Mouse (Mus musculus) cerebellum, adult (tissue): Measurements from ENCODE around the gene Sorcs2.

Source experiments
- ATAC-seq: cut with Nextera tagmentation; 2 replicates; pipeline ENCODE4 v1.9.2; 2017; ENCODE audit warnings: mild to moderate bottlenecking, moderate library complexity, mixed read lengths; ENCODE audit not compliant: insufficient number of reproducible peaks, low FRiP score, low TSS enrichment

Sorcs2 gene

DNA sequence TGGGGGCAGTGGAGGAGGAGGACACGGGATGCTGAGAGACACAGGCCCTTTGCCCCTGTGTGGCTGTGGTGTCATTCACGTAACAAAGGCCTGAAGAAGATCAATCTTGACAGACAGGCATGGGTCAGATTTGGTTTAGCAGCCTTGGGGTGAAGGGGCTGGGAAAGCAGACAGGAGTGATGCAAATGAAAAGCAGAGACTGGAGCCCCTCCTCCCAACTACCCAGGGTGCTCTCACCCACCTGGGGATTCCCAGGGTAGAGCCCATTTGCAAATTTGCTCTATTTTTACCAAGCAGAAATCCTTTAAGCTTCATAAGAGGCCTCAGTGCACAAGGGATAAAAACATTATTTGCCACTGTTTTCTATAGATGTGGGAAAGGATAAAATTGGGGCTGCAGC lies 253.4 kb downstream of the Sorcs2 start:
- no peak for ATAC-seq

DNA sequence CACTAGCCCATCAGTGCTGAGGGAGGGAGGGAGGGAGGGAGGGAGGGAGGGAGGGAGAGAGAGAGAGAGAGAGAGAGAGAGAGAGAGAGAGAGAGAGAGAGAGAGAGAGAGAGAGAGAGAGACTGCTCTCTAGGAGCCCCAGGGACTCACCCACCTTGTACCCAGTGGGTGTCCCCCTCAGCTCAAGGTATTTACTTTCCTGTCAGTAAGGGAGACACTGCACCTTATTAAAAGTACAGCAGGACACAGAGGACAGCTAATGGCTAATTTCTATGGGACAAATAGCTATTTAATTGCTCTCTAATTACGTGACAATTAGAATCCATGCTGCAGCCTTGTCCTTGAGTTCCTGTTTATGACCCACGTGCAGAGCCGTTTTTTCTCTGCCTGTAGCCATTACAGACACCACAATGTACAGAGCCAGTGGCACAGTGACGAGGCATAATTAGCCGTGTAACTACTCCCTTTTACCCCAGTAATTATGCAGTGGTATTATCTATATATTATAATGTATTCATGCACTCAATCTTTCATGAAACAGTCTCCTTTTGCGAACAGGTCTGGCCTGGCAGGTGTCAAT lies 256.2 kb downstream of the Sorcs2 start:
- ATAC-seq, result no peak

DNA sequence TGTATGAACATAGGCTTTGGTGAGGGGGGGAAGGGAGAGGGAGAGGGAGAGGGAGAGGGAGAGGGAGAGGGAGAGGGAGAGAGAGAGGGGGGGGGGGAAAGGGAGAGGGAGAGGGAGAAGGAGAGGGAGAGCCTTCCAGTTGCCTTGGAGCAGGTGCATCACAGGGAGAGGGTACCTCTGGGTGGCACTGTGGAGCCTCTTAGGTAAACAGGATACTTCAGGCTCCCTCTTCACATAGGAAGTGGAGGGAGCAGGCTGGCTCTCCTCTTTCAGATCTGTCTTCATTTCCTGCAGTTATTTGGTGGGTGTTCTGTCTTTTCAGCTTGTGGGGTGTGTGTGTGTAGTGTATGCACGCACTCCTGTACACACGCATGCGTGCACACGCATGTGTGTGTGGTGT lies 256.8 kb downstream of the Sorcs2 start:
- ATAC-seq, result no peak

DNA sequence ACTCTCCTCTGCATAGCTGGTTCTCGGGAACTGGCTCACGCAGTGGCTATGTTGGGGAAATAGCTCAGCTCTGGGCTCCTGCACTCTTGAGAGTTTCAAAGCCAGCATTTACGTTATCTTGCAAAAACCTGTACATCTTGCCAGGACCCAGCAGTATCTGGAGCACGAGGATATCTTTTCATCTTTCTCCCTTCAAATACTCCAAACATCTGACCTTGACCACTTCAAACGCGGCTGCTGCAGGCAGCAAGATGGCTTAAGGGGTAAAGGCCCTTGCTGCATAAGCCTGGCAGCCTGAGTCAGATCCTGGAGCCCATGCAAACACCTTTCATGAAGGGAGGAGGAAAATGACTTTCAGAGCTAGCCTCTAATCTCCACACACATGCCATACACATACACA lies 258.2 kb downstream of the Sorcs2 start:
- ATAC-seq, result no peak

DNA sequence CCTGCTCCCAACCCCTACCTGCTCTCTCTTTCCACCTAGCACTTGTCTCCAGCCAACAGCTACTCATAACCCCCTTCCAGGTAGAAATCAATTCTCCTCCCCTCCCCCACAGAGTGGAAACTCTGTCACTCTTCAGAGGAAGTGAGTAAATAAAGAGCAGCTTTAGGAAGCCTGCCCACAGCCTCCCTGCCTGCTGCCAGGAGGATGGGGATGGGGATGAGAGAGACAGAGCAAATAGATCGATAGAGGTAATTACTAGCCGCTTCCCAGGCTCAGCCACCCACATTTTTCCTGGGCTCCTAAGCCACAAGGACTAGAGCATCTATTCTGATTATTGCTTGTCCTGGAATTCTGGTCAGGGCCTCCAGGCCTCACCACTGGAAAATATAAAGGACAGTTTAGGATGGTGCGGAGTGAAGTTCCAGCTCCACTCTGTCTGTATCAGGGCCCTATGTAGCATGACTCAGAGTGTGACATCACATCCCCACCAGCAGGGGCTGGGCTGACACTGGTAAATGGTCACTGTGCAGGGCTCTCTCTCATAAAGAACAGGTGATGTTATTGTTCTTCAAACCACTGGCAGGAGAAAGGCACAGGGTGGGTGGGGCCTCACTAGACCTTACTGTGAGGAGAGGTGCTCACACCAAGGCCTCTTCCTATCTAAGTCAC lies 261.9 kb downstream of the Sorcs2 start:
- ATAC-seq, result no peak

DNA sequence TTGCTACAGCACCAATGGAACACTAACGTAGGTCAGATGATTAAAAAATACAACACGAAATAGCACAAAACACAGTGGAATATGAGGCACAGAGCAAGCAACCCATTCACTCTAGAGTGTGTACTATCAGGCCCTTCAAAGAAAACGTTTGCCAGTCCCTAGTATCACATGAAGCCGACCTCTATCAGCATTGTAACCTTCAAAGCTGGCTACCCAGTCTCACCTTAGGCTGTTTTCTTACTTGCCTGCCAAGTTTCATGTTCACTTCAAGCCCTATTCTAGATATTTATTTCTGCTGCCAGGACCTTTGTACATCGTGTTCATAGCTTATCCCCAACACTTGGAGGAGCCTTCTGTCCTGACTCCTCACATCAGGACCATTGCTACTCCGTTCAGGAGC lies 263.6 kb downstream of the Sorcs2 start:
- ATAC-seq, result no peak

DNA sequence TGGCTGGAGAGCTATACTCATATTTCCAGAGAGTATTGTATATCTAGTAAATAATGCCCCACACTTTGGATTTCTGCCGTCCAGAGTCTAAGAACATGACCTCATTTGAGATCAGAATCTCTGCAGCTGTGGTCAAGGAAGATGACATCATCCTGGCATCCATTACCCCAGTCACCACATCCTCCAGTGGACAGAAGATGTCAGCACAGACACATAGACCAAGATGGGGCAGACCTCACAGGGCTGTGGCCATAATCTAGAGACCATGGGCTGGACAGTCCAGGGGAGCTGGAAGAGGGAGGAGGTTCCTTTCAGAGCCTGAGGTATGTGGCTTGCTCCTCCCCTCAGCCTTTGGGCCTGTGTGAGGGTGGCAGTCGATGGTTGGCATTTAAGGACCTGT lies 264.0 kb downstream of the Sorcs2 start:
- no peak for ATAC-seq

DNA sequence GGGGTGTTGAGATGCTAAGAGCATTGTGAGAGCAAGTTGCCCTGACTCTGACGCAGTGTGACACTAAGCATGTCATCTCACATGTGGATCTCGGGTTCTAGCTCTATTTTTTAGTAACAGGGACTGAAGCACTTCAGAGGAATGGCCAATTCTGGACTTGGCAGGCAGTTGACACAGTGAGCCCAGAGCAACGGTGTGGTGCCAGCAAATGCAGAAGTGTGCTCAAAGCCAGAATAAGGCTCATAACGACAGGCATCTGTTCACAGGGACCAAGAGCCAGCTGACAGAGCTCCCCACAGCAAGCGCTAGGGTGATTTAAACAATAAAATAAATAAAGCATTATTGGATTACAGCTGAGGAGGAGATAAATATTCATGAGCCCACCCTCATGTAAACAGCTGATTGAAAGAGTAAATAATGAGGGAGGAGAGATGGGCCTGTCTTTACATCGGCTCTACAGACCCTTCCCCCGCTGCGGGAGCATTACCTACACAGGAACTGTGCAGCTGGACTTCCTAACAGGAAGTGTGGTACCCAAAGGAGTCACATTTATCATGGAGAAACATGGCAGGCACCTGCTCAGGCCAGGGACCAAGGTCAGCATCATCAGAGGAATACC lies 267.4 kb downstream of the Sorcs2 start:
- ATAC-seq, result no peak

DNA sequence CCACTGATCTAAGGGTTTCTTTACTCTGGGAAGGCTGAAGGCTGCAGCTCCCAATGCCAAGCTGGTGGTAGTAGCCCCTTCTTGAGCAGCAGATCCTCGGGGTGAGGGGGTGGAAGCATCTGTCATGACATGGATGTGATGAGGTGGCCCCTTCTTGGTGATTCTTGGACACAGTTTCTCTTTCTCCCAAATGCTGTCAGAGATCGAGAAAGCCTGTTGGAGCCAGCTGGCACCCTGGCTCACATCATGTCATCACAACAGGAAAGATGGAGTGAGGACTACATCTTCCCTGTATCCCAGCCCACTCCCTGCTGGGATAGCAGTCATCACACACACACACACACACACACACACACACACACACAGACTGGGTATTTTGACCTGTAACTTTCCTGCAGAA lies 268.3 kb downstream of the Sorcs2 start:
- ATAC-seq, result no peak

DNA sequence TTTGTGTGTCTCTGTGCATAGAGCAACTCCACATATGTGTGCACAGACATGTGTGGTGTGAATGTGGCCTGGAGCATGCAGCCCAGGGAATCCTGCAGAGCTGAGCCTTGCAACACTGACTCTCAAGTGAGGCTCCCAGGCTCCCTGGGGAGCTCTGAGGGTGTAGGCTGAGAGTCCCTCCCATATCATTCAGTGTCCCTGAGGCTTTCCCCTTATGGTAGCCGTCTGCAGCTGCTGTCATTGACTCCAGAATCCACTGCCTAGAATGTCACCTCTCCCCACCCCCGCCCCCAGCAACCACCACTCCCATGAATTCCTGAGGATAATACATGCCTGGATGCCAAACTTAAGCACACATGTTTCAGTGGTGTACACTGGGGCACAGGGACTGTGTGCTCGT lies 269.4 kb downstream of the Sorcs2 start:
- no peak for ATAC-seq

DNA sequence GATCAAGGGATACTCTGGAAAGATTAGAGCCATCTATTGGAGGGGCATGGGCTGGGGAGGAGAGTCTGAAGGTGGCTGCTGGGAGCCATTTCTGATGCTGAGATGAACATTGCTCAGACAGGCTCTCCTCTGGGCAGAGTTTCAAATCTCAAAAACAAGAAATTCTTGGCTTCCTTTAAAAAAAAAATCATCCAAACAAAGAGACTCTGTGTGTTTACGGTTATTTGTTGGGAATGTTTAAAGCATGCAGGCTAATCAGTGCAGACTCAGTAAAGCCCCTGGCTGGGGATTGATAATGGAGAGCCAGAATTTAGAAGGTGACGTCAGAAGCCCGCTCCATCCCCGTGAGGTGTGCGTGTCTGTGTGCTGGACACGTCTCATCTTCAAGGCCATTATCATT lies 272.9 kb downstream of the Sorcs2 start:
- no peak for ATAC-seq

DNA sequence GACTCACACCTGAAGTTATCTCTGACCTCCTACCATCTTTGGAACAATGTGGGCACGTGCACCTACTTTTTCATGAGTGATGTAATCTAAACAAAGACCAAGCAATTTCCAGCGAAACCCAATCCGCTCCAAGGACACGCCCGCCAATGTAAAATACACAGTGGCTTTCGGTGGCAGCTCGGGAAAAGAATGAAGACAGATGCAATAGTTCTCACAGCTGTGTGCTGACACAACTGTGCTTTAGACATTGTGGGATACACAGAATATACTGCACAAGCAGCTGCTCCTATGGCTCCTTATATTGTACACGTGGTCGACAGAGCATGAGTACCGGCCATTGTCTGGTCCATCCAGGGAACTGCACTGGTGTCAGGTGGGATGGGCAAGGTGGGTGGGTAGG lies 275.0 kb downstream of the Sorcs2 start:
- no peak for ATAC-seq

DNA sequence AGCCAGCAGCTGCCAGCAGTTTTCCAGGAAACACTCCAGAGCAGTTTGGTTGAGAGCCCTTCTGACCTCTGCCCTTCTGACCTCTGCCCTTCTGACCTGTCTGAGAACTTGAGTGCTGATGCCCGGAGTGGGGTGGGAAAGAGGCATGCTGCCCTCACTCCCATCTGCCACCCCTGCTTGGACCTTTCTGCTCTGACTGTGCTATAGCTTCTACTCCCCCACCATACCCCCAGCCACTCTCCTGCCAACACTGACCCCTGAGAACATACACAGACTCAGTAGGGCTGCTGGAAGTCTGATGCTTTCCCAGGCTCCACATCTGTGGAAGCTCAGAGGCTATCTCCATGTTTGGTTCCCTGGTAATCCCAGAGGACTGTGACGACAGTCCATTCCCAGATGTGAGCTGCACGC lies 277.0 kb downstream of the Sorcs2 start:
- no peak for ATAC-seq

DNA sequence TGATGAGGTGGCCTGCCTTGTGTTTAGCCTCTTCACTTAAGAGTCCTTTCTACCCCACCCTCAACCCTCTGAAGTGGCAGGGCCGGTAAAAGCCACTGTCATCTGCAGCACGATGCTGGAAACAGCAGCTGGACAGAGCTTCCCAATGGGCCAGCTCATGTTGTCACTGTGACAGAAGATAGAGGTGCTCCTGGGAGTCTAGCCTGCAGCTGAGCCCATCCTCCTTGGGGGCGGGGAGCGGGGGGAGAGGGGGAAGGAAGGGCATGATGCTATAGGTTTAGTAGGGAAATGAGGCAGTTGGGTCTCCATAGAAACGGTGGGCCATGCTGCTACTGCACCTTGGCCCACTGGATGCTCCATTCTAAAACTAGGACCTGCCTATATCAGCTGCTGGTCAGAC lies 279.9 kb downstream of the Sorcs2 start:
- ATAC-seq, result no peak

DNA sequence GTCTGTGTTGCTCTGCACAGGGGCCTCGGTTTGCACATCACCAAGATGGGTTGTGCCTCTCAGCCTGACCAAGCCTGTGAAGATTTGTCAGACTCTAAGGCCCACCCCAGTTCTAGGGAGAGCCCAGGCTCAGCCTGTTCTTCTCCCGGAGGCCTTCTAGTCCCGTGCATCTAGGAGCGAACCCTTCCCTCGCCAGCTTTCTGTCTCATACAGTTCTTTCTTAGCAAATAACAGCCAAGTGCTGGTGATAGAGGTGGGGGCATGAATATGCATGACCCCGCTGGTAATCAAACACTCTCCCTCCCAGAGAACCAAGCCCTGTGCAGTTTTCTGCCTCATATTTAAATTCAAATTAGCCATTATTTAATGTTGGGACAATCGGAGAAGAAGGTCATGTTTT lies 282.4 kb downstream of the Sorcs2 start:
- ATAC-seq, result no peak

DNA sequence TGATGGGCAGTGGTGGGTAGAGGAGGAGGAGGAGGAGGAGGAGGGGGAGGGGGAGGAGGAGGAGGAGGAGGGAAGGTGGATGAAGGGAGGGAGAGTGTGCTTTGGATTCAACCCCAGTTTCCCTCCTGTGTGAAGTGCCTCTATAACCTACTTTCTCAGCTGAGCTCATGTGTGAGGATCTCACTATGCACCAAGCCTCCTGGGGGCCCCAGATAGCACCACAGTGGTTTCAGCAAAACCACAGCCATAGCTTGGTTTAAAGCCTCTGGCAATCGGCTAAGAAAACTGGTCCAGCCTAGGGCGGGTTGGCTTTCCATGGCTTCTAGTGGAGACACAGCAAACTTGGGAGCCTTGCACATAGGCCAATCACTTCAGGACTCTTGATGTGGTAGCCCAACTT lies 284.2 kb downstream of the Sorcs2 start:
- no peak for ATAC-seq

DNA sequence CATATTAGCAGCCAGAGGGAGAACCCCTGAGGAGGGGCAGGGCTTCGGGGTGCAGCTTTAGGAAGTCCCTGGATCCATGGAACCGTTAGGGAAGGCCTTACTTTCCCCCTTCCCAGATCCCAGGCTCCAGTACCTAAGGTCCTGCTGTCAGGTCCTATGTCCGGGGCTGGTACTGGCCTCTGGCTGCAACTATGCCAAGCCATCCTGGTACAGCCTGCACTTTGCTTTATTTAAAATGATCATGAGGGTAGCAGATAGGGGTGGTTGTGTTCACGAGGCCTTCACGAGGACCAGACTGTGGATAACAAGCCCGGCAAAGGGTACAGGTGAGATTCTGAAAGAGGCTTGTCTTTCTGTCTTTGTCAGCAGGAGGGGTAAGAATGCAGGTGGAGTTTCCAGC lies 285.2 kb downstream of the Sorcs2 start:
- ATAC-seq, result no peak

DNA sequence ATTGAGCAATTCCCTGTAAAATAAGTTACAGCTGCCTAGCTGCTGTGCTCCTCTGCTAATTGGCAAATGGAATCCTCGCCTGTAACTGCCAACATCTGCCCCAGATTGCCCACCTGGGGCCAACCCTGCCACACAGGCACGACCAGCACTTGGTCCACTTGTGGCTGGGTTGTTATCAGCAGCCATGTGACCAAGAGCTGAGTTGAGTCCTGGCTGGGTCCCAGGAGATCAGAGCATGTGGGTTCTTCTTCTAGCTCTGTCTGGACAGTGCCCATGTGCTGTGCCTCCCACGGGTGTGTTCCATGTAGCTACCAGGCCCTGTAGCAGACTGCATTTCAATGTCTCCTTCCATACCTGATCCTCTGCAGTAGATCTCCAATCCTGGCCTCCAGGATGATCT lies 286.4 kb downstream of the Sorcs2 start:
- ATAC-seq, result no peak

DNA sequence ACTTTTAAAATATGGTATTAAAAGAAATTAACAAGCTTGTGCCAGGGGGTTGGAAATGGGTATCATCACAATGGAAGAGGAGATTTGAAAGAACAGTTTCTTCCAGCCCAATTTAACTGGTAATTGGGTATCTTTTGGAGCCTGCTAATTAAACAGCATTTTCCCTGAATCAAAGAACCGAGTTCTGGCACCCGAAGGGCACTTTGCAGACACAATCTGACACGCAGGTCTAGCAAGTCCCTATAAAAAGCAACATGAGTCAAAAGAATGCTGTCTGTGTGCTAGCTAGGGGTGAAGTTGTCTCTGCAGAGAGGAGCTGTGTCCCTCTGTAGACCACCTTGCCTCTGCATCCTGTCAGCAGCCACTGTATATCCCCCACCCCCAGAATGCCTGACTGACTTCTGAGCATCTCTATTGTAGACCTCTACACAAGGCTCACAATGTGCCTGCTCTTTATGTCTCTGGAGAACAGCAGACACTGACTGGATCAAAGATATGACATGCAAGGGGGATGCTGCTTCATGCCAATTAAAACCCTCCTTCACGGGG lies 289.5 kb downstream of the Sorcs2 start:
- no peak for ATAC-seq

DNA sequence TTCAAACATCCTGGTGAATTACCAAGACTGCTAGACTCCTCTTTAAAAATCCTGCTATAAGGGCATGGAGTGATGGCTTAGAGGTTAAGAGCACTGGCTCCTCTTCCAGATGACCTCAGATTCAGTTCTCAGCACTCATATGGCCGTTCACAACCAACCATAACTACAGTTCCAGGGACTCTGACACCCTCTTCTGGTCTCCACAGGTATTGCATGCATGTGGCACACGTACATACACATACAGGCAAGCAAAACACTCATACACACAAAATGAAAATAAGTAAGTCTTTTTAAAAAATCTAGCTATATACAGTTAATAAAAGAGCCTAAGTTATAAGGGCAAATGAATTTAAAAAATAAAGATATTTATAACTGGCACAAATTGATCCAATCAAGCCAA lies 294.5 kb downstream of the Sorcs2 start:
- ATAC-seq, result no peak

DNA sequence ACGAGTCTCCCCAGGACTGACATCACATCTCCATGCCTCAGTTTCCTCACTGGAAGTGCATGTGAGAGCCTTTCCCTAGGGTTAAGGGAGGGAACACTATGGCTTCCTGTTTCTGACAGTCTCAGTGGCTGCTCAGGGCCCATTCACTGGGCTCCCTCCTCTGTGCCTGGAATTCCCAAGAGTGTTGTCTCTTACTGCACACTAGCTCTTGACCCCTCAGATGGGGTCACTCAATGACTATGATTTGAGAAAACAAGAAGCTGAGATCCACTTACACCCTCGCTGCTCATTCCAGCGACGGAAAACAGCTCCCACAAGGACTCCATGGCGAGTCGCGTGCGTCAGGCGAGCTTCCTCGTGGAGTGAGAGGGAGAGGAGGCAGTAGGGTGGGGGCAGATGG lies 296.8 kb downstream of the Sorcs2 start:
- no peak for ATAC-seq

DNA sequence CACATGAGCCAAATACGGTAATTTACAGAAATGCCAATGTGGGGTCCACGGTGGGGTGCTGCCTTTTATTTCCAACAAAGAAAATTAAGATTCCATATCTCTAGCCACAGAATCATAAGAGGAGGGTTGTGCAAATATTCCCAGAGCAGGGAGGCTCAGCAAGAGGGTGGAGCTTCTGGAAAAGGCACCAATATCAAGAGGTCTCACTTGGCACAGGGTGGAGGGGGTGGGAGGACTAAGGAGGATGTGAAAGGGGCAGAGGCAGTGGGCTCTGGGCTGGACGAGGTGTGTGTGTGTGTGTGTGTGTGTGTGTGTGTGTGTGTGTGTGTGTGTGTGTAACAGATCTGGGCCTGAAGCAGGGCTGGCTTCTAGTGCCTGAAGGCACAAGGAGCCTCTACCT lies 297.5 kb downstream of the Sorcs2 start:
- no peak for ATAC-seq
